Mouse (Mus musculus) heart, embryonic 11.5 days (tissue): Measurements from ENCODE around the gene Iqsec1. TPM values are rescaled to one million over a fixed set of nuclear protein-coding genes. Genes with fewer than 3 reads are reported as not detected.

ENCODE experiments used
- ATAC-seq: fragments of 200-750 bp; cut with Nextera tagmentation; replicated peaks from 2 replicates; pipeline ENCODE4 v1.8.0; 2017; ENCODE audit warnings: moderate library complexity; ENCODE audit not compliant: insufficient number of reproducible peaks, low FRiP score, low TSS enrichment
- H3K27ac ChIP-seq: fragments of 300-500 bp; sonication (generic); 2 replicates; pipeline ENCODE4 v1.5.1; 2014; ENCODE audit warnings: mild to moderate bottlenecking, low read depth, low read length
- H3K27me3 ChIP-seq: fragments of 300-500 bp; sonication (generic); 2 replicates; pipeline ENCODE4 v1.6.1; 2014; ENCODE audit warnings: mild to moderate bottlenecking, low read length, mixed read lengths; ENCODE audit not compliant: control insufficient read depth, insufficient read depth
- H3K36me3 ChIP-seq: fragments of 300-500 bp; sonication (generic); 2 replicates; pipeline ENCODE4 v1.6.1; 2014; ENCODE audit warnings: mild to moderate bottlenecking, low read length, moderate library complexity, mixed read lengths; ENCODE audit not compliant: control insufficient read depth, insufficient read depth
- H3K4me1 ChIP-seq: fragments of 300-500 bp; sonication (generic); 2 replicates; pipeline ENCODE4 v1.6.1; 2014; ENCODE audit warnings: low read length; ENCODE audit not compliant: control insufficient read depth, insufficient read depth
- H3K4me2 ChIP-seq: fragments of 300-500 bp; sonication (generic); 2 replicates; pipeline ENCODE4 v1.6.1; 2014; ENCODE audit warnings: mild to moderate bottlenecking, moderate library complexity
- H3K4me3 ChIP-seq: fragments of 300-500 bp; sonication (generic); 2 replicates; pipeline ENCODE4 v1.5.1; 2014; ENCODE audit warnings: low read depth, low read length
- H3K9ac ChIP-seq: fragments of 300-500 bp; sonication (generic); 2 replicates; pipeline ENCODE4 v1.6.1; 2014; ENCODE audit warnings: mild to moderate bottlenecking, low read depth, low read length, moderate library complexity
- H3K9me3 ChIP-seq: fragments of 300-500 bp; sonication (generic); replicated peaks from 2 replicates; pipeline ENCODE4 v1.6.1; 2016; ENCODE audit warnings: low read length; ENCODE audit not compliant: control insufficient read depth
- WGBS: fragments of 180-500 bp; shearing (Covaris S2); extraction: QIAGEN DNeasy Blood & Tissue Kit; methylation state at CpG from one replicate; pipeline ENCODE4 v1.1.7; 2014; ENCODE audit not compliant: insufficient replicate concordance; 5-methylcytosine and 5-hydroxymethylcytosine counted together
- polyA plus RNA-seq: library from polyadenylated mRNA; unstranded; fragments of >200 nt; fragmentation: Nextera tagmentation; extraction: Ambion mirVana; gene quantifications from 2 replicates; pipeline ENCODE4 v1.2.1, GENCODE M21; 2014

Iqsec1 gene
- polyA plus RNA-seq, 1 experiment from 2014 or later: 18.1 TPM

DNA sequence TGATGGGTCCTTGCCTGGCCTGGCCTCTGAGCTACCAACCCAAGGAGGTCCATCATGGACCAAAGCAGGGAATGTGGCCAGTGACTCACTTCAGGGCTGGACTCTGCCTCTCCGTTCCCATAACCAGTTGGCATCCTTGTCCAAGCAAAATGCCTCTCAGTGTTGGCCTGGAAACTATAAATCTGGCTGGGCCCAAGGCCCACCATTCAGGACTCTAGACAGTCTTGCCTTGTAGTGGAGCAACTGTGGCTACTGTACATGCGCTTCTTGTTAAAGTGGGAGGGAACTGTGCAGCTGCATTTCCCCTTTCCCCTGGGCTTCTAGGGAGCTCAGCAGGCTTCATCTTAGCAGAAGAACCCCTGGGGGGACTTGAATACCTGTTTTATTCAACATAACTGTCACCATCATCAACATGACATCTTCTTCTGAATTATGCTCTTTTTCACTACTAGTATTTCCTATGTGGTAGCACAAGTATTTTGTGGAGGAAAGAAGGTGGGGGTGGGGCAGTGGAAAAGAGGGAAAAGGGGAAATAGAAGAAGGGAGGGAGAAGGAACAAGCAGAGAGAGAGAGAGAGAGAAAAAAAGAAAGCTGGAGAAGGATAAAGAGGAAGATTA is 226.3 kb downstream of the Iqsec1 start:
- Histone ChIP-seq H3K4me2 (no peak overlapping the region), H3K4me3 (no peak overlapping the region), H3K27me3 (no peaks in the 10 kb centered on the region), H3K27ac (no peak overlapping the region), H3K9ac (no peak overlapping the region), H3K9me3 (no peaks in the 10 kb centered on the region), H3K36me3 (no peaks in the 10 kb centered on the region), H3K4me1 (peaks cover 37% of the 10 kb centered on the region)
- WGBS: 86% methylated on average over 2 of the region's 2 CpGs
- no peak for ATAC-seq

DNA sequence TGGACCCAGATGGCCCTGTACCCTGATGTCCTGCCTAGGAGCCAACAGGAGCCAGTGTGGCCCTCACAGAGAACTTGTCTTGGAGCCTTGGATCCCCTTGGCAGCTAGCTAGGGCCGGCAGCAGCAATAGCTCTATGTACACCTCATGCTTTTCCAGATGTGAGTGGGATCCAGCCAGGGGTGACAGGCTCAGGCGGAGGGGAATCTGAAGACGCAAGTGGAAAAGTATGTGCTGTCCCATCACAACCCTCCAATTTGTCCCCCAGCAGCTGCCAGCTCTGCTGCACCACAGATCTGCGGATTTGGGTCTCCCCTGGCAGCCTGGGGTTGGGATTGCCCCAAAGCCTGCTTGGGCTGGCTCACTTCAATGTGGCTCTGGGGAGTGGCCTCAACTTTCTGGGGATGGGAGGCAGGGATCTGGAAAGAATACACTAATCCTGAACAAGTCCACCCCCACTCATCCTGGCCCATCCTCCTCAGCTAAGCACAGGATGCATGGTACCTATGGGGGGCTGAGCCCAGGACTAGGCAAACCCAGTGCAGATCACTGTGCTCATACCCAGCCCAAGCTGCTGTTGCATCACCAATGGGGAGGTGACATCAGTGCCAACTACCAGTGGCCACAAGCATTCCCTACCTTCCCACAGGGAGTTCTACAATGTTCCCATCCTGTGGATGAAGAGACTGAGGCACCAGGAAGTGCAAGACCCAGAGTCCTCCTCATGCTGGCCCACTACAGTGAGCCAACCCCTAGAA is 227.0 kb downstream of the Iqsec1 start:
- Histone ChIP-seq H3K4me3 (no peak overlapping the region), H3K36me3 (no peaks in the 10 kb centered on the region), H3K9ac (0 out of 2 replicates have a peak overlapping the region, but pooled peaks have one; percentile 22), H3K9me3 (no peaks in the 10 kb centered on the region), H3K27ac (no peak overlapping the region), H3K27me3 (no peaks in the 10 kb centered on the region), H3K4me2 (no peak overlapping the region), H3K4me1 (peaks cover 37% of the 10 kb centered on the region)
- WGBS: 86% methylated on average over 4 of the region's 4 CpGs
- no peak for ATAC-seq

DNA sequence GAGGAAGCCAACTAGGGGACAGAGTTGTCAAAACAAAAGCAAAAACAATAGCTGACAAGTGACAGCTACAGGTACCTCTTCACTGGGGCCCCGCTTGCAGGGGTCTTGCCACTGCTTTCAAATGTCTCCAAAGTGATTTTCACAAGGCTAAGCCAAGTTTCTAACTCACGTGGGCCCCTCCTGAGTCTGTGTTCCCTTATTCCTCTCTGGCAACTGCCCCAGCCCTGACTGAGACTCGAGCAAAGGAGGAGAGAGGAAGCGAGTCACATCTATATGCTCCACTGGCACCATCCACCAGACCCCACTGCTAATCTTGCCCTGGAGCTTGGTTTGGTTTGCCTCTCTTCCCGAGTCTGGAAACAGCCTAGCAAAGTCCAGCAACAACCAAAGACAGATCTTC is 227.6 kb downstream of the Iqsec1 start:
- H3K9me3 ChIP-seq: no peaks in the 10 kb centered on the region
- 0 out of 2 replicates have a peak overlapping the region, but pooled peaks have one; percentile 22 for H3K9ac ChIP-seq
- no peak overlapping the region for H3K4me3 ChIP-seq
- WGBS: 56% methylated on average over 5 of the region's 5 CpGs
- H3K36me3 ChIP-seq: no peaks in the 10 kb centered on the region
- ATAC-seq: no peak
- H3K4me1 ChIP-seq: peaks cover 37% of the 10 kb centered on the region
- H3K27ac ChIP-seq: no peak overlapping the region
- no peaks in the 10 kb centered on the region for H3K27me3 ChIP-seq
- H3K4me2 ChIP-seq: no peak overlapping the region

DNA sequence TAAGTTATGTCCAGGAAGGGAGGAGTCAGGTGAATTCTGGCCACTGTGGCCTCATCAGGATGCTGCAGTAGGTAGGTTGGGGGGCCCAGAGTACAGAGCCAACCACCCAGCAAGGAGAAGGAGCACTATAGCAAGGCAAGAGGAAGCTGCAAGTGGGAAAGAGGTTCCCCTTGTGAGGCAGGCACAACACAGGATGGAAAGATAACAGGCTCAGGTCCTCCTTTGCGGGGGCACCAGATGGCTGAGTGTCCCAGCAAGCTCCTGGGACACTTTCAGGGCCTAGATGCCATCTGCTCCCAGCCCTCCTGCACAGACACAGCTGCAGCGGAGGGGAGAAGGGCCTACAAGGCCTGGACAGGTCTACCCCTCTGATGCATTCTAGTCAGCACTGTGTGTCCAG is 228.7 kb downstream of the Iqsec1 start:
- ATAC-seq: no peak
- Histone ChIP-seq H3K27me3 (no peaks in the 10 kb centered on the region), H3K4me3 (no peak overlapping the region), H3K4me1 (peaks cover 33% of the 10 kb centered on the region), H3K9ac (no peak overlapping the region), H3K4me2 (no peak overlapping the region), H3K36me3 (no peaks in the 10 kb centered on the region), H3K27ac (no peak overlapping the region), H3K9me3 (no peaks in the 10 kb centered on the region)
- WGBS: 84% methylated on average over 2 of the region's 2 CpGs

DNA sequence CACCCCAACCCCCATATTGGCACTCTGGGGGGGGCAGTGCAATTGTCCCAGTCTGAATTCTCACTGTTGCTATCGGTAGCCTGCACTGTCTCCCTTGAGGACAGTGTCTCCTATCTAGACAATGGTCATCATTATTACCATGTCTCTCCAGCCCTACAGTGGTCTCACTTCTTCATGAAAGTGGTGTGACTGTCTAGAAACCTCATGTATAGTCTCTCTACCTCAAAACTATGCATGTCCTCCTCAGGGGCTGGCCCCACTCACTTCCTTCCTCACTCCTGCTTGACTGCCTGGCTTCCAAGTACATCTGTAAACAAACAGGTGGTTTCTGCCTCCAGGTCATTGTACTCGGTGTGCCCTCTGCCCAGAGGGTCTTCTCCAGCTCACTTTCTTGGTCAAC is 230.3 kb downstream of the Iqsec1 start:
- Histone ChIP-seq H3K27me3 (no peaks in the 10 kb centered on the region), H3K9ac (no peak overlapping the region), H3K4me1 (peaks cover 22% of the 10 kb centered on the region), H3K4me3 (no peak overlapping the region), H3K36me3 (no peaks in the 10 kb centered on the region), H3K4me2 (no peak overlapping the region), H3K9me3 (no peaks in the 10 kb centered on the region), H3K27ac (no peak overlapping the region)
- WGBS: 84% methylated on average over 2 of the region's 2 CpGs
- no peak for ATAC-seq

DNA sequence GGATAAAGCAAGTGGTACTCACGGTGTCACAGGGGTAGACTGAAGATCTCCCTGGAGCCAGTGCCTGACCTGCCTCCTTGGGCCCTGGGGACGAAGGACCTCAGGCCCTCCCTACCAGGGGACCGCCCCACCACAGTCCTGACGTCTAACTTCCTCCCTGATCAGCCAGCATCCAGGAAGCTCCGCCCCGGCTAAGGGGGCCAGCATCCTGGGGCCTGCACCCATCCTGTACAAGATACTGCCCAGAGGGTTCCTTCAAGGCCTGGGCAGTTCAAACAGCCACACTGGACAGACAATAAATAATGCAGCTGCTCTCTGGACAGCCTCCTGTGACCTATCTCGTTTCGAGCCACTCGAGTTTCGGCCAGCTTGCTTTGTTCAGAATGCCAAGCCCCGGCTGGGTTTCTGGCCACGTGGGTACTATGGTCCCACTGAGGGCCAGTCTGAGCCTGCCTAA is 231.0 kb downstream of the Iqsec1 start:
- Histone ChIP-seq H3K27me3 (no peaks in the 10 kb centered on the region), H3K9ac (no peak overlapping the region), H3K27ac (no peak overlapping the region), H3K4me2 (no peak overlapping the region), H3K4me3 (no peak overlapping the region), H3K9me3 (no peaks in the 10 kb centered on the region), H3K36me3 (no peaks in the 10 kb centered on the region), H3K4me1 (peaks cover 22% of the 10 kb centered on the region)
- 68% methylated on average over 12 of the region's 12 CpGs for WGBS
- ATAC-seq: no peak

DNA sequence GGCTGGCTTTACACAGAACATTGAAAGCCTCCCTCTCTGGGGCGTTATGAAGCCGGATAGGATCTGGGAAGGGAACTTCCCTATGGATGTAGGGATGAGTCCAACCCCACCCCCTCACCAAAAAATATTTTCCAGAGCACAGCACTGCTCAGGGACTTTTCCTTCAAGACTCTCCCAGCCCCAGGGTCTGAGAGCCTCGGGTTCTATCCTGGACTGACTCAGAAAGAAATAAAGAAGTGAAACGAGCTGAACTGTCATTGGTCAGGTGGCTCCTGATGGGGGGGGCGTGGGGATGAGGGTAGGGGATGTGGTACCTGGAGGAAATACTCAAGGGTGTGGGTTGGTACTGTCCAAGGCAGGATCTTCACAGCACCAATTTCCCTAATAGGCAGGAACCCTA is 231.9 kb downstream of the Iqsec1 start:
- H3K4me3 ChIP-seq: no peak overlapping the region
- H3K36me3 ChIP-seq: no peaks in the 10 kb centered on the region
- H3K27ac ChIP-seq: no peak overlapping the region
- no peaks in the 10 kb centered on the region for H3K27me3 ChIP-seq
- H3K4me1 ChIP-seq: peaks cover 26% of the 10 kb centered on the region
- ATAC-seq: no peak
- 63% methylated on average over 5 of the region's 5 CpGs for WGBS
- no peak overlapping the region for H3K4me2 ChIP-seq
- H3K9ac ChIP-seq: no peak overlapping the region
- no peaks in the 10 kb centered on the region for H3K9me3 ChIP-seq

DNA sequence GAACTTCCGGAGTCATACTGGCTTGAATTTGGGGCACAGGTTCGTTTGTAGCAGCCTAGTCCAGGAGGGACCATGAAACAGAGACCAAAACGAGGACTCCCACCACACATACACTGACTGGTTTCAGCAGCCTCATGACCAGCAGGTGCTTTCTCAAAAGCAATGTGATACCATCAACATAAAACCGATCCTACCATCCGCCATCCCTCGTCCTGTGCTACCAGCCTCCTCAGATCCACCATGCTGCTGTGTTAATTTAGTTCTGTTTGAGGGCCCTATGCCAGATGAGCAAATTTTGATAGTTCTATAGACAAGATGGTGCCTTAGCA is 232.9 kb downstream of the Iqsec1 start:
- H3K9ac ChIP-seq: no peak overlapping the region
- H3K27me3 ChIP-seq: no peaks in the 10 kb centered on the region
- peaks cover 27% of the 10 kb centered on the region for H3K4me1 ChIP-seq
- H3K4me2 ChIP-seq: no peak overlapping the region
- no peaks in the 10 kb centered on the region for H3K36me3 ChIP-seq
- WGBS: 84% methylated on average over 6 of the region's 6 CpGs
- no peak overlapping the region for H3K27ac ChIP-seq
- no peak for ATAC-seq
- H3K9me3 ChIP-seq: no peaks in the 10 kb centered on the region
- H3K4me3 ChIP-seq: no peak overlapping the region
